Mouse (Mus musculus) cortical plate, adult 2 months (tissue): ENCODE measurements around the gene Fam171a2. TPM values are rescaled to one million over a fixed set of nuclear protein-coding genes. Genes with fewer than 3 reads are reported as not detected.

ENCODE experiments used
- H3K27ac ChIP-seq: fragments of 200-500 bp; 2 replicates; pipeline ENCODE4 v1.5.1; 2012; ENCODE audit warnings: low read length, control low read depth, inconsistent platforms; ENCODE audit not compliant: insufficient read depth
- H3K4me1 ChIP-seq: fragments of 200-500 bp; 2 replicates; pipeline ENCODE4 v1.6.1; 2011; ENCODE audit warnings: low read length; ENCODE audit not compliant: control insufficient read depth, insufficient read depth
- H3K4me3 ChIP-seq: fragments of 200-500 bp; 2 replicates; pipeline ENCODE4 v1.5.1; 2011; ENCODE audit warnings: mild to moderate bottlenecking, low read length, control low read depth; ENCODE audit not compliant: insufficient read depth
- CTCF ChIP-seq: fragments of 200-500 bp; IDR thresholded peaks from 2 replicates; pipeline ENCODE4 v1.5.1; 2011; ENCODE audit warnings: mild to moderate bottlenecking, control low read depth, low read length; ENCODE audit not compliant: insufficient read depth; ENCODE audit errors: extremely low read depth
- POLR2A ChIP-seq: fragments of 200-500 bp; IDR thresholded peaks from 2 replicates; pipeline ENCODE4 v1.6.1; 2011; ENCODE audit warnings: mild to moderate bottlenecking, low read length, control low read depth; ENCODE audit not compliant: insufficient read depth; ENCODE audit errors: extremely low read depth
- polyA plus RNA-seq: library from polyadenylated mRNA; depleted of rRNA; stranded (reverse); fragments of >200 nt; gene quantifications from 2 replicates; pipeline ENCODE4 v1.2.3, GENCODE M21; 2012

The Fam171a2 gene
- polyA plus RNA-seq, 1 experiment: 78.3 TPM

DNA sequence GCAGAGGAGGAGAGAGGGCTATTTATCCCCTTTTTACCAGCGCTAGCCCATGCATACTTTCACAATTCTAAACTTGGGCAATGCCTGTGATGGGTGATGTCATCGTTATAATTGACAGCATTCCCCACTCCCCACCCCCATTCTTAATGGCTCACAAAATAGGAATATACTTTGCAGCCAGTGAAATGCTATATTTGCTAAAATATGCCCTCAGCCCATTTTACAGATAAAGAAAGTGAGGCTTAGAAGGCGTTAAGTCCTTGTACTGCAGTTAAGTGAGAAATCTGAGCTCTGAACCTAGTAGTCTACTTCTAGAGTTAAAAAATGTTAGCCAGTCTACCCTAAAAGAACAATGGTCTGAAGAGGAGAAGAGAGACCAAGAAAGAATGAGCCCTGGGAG is 3.2 kb downstream of the Fam171a2 start:
- TF ChIP-seq POLR2A (no peak), CTCF (no peak)
- Histone ChIP-seq H3K4me1 (peaks cover 7% of the 10 kb centered on the region), H3K27ac (no peak overlapping the region), H3K4me3 (no peak overlapping the region)

DNA sequence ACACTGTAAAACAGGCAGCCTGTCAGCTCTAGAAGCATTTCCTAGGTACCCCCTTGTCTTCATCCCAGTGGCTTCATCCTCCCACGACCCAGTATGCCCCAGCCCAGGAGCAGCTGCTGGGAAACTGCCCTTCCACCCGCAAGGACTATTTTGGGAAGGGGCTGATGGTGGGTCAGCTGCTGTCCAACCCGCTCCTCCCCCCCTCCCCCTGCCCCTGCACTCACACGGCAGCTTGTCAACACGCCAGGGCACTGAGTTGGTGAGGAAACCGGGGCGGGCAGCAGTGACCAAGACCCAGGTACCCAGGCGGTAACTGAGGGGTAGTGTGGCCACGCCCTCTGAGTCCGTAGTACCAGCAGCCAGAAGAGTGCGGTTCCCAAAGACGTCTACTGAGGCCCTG is 3.7 kb downstream of the Fam171a2 start:
- TF ChIP-seq CTCF (no peak), POLR2A (no peak)
- peaks cover 8% of the 10 kb centered on the region; the same call in 1 of the 2 replicates for H3K4me1 ChIP-seq
- no peak overlapping the region for H3K27ac ChIP-seq
- H3K4me3 ChIP-seq: no peak overlapping the region

DNA sequence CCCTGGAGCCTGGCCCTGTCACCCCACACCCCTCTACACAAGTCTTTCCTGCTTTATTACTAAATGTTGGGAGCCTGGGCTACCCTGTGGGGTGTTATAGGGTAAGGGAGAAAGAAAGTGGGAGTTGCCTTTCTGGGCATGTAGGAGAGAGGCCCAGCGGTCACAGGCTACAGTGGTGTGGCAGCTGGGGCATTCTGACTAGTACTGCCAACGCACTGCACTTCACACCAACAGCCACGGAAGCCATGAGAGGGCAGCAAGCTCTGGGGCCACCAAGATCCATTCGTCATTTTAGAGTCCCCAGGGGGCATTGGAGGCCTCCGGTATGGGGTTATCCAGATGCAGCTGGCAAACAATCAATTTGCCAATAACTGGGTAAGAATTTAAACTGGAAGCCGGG is 5.4 kb downstream of the Fam171a2 start:
- H3K4me3 ChIP-seq: no peak overlapping the region
- peaks cover 4% of the 10 kb centered on the region; the same call in 1 of the 2 replicates for H3K4me1 ChIP-seq
- H3K27ac ChIP-seq: no peak overlapping the region
- TF ChIP-seq CTCF: no peak
- TF ChIP-seq POLR2A: no peak

DNA sequence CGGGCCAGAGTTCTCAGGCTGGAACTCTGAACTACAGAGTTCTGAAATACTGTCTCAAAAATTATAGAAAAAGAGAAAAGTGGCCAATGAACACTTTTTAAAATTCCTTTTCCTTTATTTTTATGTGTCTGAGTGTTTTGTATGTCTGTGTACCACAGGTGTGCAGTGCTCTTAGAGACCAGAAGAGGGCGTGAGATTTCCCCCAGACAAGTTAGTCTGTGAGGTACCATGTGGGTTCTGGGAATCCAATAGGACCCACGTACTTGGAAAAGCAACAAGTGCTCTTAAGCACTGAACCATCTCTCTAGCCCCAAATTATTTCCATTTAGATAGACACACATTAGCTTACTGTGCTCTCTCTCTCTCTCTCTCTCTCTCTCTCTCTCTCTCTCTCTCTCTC is 6.0 kb downstream of the Fam171a2 start:
- no peak overlapping the region for H3K27ac ChIP-seq
- no peak overlapping the region for H3K4me3 ChIP-seq
- TF ChIP-seq CTCF (no peak), POLR2A (no peak)
- H3K4me1 ChIP-seq: peaks cover 4% of the 10 kb centered on the region; the same call in 1 of the 2 replicates

DNA sequence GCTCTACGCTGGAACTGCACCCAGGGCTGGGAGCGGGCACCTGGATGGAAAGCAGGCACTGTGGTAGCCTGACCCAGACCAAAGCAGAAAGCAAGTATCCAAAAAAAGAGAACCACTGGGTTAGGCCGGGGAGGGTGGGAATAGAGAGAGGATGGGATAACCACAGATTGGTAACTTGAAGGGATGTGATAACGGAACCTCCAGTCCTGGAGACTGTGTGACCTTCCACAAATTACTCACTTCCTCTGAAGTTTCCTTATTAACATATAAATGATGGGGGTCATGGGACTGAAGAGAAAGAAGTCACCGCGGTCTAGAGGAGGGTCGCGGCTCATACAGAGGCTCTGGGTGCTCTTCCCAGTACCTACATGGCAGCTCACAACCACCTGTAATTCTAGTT is 7.2 kb downstream of the Fam171a2 start:
- peaks cover 4% of the 10 kb centered on the region; the same call in 1 of the 2 replicates for H3K4me1 ChIP-seq
- no peak overlapping the region for H3K4me3 ChIP-seq
- TF ChIP-seq CTCF (no peak), POLR2A (no peak)
- H3K27ac ChIP-seq: no peak overlapping the region

DNA sequence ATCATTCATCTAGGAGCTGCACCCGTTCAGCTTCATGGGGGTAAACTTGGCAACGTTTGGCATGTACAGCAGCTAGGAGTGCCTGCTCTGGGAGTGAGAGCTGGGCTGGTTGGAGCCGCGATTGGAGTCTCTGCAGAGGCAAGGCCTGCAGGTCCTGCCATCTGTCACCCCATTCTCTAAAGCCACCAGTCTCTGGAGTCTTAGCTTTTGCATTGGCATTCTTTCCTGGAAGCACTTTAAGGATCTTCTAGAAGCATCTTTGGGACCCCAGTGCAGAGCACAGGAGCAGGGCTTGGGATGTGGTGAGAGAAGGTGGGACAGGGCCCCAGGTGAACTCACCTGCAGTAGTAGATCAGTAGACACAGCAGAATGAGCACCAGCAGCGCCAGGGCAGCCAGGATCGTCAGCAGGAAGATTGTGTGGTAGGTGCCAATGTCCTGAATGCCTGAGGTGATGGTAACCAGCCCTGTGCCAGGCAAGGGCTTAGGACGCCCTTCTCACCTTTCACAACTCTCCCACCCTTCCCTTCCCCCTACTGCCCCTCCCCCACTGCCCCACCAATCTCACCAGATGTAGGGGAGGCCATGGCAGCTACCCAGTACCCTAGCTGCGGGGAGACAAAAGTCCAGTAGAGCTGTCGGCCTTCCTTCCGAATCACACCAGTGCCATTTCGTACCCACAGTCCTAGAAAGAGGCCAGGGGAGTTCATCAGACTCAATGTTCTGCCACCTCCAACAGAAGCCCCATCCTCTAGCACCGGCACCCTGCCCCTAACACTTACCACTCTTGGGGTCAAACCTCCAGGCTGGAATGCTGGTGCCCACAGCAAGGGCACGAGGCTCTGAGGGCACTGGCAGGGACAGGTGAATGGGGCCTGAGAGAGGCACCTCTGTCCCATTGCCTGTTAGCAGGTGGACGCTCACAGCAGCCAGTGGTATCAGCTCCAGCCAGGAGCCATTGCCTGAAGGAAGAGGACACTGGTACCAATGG is 8.1 kb downstream of the Fam171a2 start:
- Histone ChIP-seq H3K4me3 (no peak overlapping the region), H3K27ac (no peak overlapping the region)

DNA sequence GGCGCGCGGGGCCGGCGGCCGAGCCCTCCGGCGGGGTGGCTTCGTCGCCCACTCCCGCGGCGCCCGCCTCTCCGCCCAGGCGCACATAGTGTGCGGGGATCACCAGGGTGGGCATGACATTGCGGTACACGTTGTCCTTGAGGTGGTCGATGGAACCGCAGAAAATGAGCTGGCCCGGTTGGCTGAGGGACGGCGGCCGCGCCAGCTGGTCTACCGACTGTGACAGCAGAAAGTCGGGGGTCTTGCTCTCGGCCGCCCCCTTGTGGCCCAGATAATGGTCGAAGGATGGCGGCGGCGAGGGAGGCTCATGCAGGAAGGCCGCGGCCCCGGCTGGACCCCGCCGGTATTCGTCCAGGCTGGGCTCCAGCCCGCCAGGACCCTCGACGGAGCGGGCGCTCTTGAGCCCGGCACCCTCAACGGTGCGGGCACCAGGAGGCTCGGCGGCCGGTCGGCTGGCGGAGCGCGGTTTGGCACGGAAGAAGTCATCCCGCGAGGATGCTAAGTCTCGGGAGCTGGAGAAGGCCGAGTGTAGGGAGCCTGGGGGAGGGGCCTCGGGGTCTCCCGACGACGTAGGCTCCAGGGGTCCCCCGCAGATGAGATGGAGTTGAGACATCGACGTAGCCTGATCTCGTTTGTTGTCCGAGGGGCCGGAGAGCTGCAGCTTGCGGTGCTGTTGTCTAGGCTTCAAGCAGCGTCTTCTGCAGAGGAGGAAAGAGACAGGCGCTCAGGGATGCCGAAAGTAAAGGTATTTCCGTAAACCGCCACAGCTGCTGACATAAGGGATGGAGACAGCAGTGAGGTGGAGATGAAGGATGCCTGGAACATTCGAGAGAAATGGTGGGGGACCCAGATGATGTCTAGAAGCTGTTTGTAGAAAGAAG is 9.0 kb downstream of the Fam171a2 start:
- Histone ChIP-seq H3K4me3 (peak overlapping the region; percentile 32; the same call in 1 of the 2 replicates), H3K27ac (0 out of 2 replicates have a peak overlapping the region, but pooled peaks have one; percentile 96), H3K4me1 (peaks cover 5% of the 10 kb centered on the region; the same call in 1 of the 2 replicates)
- TF ChIP-seq POLR2A: no peak
- peak; percentile 34; the same call in 1 of the 2 replicates for TF ChIP-seq CTCF

More for the DNA sequence above, 8.1 kb downstream of the Fam171a2 start:
- TF ChIP-seq CTCF: no peak
- H3K4me1 ChIP-seq: peaks cover 4% of the 10 kb centered on the region; the same call in 1 of the 2 replicates

DNA sequence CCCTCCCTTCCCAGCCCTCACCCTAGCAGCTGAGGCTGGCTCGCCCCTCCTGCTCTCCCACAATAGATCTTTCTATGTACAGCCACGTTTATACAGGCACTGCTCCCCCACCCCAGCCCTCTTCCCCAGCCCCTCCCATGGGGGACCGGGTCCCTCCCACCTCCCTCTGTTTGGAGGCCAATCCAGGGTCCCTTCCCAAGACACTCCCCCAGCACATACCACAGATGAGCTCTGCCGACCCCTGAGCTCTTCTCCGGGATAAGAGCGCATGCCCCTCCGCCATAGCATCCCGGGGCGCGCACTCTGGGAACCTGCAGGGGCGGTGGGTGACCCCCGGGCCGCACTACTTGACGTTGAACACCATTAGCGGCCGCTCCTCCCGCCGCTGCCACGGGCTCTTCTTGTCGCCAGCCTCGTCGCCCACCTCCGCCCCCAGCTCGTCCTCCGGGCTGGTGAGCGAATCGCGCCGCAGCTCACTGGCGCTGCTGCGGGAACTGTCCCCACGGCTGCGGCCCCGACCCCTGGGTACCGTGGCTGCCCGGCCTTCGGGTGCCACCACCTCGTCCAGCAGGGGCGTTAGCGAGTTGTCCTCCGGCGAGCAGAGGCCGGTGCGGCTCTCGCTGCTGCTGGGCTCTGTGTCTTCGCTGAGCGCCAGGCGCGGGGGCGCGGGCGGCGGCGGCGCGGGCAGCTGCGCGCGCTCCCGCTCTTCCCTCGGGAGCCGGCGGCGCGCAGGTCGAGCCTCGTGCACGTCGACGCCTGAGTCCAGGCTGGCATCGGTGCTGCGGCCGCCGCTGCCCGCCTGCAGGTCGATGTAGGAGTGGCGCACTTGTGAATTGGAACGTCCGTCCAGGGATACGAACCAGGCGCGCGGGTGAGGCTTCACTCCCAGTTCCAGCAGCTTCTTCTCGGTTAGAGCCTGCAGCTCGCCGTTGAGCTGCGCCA is 10.1 kb downstream of the Fam171a2 start:
- no peak for TF ChIP-seq CTCF
- TF ChIP-seq POLR2A: 0 out of 2 replicates have a peak, but pooled peaks have one; percentile 6
- H3K4me3 ChIP-seq: peak overlapping the region; percentile 32
- peak overlapping the region; percentile 96 for H3K27ac ChIP-seq
- H3K4me1 ChIP-seq: peaks cover 10% of the 10 kb centered on the region
